9 mouse cellular contexts compared by ENCODE assay signal in the genomic region with DNA sequence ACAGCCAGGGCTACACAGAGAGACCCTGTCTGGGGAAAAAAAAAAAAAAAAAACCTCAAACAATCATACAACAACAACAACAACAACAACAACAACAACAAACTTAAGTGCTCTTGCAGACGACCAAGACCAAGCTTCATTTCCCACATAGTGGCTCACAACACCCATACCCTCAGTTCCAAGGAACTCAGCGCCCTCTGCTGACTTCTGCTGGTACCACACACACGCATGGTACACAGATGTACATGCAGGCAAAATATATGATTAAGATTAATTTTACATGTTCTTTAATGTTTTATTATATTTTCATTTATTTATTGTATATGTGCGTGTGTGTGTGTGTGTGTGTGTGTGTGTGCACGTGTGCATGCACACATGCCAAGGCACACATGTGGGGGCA. TPM values are rescaled to one million over a fixed set of nuclear protein-coding genes. Genes with fewer than 3 reads are reported as not detected.
A peak's percentile ranks its signal among the peaks of the same experiment; 100 is the strongest.
DNase-seq lines count a peak whose midpoint lies in the region; ATAC-seq and TF ChIP-seq lines count a peak whose summit lies in the region.
"Had no signal": no experiment of that assay in that cellular context is flagged by ENCODE, and none has a peak within 500 bp of the region (broad histone marks: within the 10 kb centered on the region; RNA-seq: fewer than 3 reads in every experiment).

No protein-coding gene starts in this region.

- H3K36me3 ChIP-seq in intestine, postnatal 0 days (ENCODE audit: control insufficient read depth, insufficient read depth), result peaks cover 31% of the 10 kb centered on the region
- no peaks in the 10 kb centered on the region for H3K36me3 ChIP-seq in intestine, embryonic 16.5 days (ENCODE audit: control insufficient read depth, insufficient read depth, low read length)
- H3K36me3 ChIP-seq in E14TG2a.4 (ENCODE audit: insufficient read depth, low read length), result peaks cover 6% of the 10 kb centered on the region
- H3K36me3 ChIP-seq in splenic B cell, adult 2 months (ENCODE audit: control insufficient read depth, insufficient read depth, low read length, poor library complexity, severe bottlenecking), result peaks cover 10% of the 10 kb centered on the region

- no peak for ATAC-seq in intestine, postnatal 0 days
- ATAC-seq in intestine, embryonic 16.5 days, result no peak
- ATAC-seq in granulocyte monocyte progenitor cell, adult 5-6 weeks (replicated peaks; ENCODE audit: poor library complexity, severe bottlenecking), result peak; percentile 84

- no peaks in the 10 kb centered on the region for H3K4me1 ChIP-seq in intestine, postnatal 0 days (replicated peaks; ENCODE audit: control insufficient read depth, insufficient read depth, low read length)
- no peaks in the 10 kb centered on the region for H3K4me1 ChIP-seq in intestine, embryonic 16.5 days (ENCODE audit: control insufficient read depth, insufficient read depth, low read length)
- H3K4me1 ChIP-seq in E14TG2a.4 (replicated peaks; ENCODE audit: low read depth, low read length), result peaks cover 52% of the 10 kb centered on the region

- no peak overlapping the region for H3K27ac ChIP-seq in intestine, postnatal 0 days (ENCODE audit: low read depth, low read length)
- no peak overlapping the region for H3K27ac ChIP-seq in intestine, embryonic 16.5 days (ENCODE audit: low read length)
- H3K27ac ChIP-seq: lung, embryonic 15.5 days had no signal

- no peaks in the 10 kb centered on the region for H3K9me3 ChIP-seq in intestine, postnatal 0 days (ENCODE audit: control insufficient read depth)
- no peaks in the 10 kb centered on the region for H3K9me3 ChIP-seq in intestine, embryonic 16.5 days (ENCODE audit: control insufficient read depth, low read length)
- no peaks in the 10 kb centered on the region for H3K9me3 ChIP-seq in E14TG2a.4 (ENCODE audit: low read length)
- H3K9me3 ChIP-seq: lung, embryonic 15.5 days had no signal

- no peak overlapping the region for H3K4me3 ChIP-seq in intestine, postnatal 0 days (ENCODE audit: low read depth, low read length)
- H3K4me3 ChIP-seq in intestine, embryonic 16.5 days (ENCODE audit: low read length), result no peak overlapping the region
- H3K4me3 ChIP-seq in E14TG2a.4 (replicated peaks; ENCODE audit: low read length), result no peak overlapping the region
- H3K4me3 ChIP-seq: lung, embryonic 15.5 days had no signal

- peak; percentile 69 for TF ChIP-seq CTCF in intestine, postnatal 0 days (IDR thresholded peaks at IDR 0.05; ENCODE audit: low read depth)
- TF ChIP-seq CTCF in E14TG2a.4 (conservative IDR thresholded peaks at IDR 0.05; ENCODE audit: low read length), result peak; percentile 94

- H3K27me3 ChIP-seq in intestine, postnatal 0 days (replicated peaks; ENCODE audit: control insufficient read depth, insufficient read depth, low read length), result no peaks in the 10 kb centered on the region
- H3K27me3 ChIP-seq in intestine, embryonic 16.5 days (replicated peaks; ENCODE audit: control insufficient read depth, insufficient read depth, low read length), result no peaks in the 10 kb centered on the region
- no peaks in the 10 kb centered on the region for H3K27me3 ChIP-seq in E14TG2a.4 (ENCODE audit: insufficient read depth, low read length)
- no peaks in the 10 kb centered on the region for H3K27me3 ChIP-seq in splenic B cell, adult 2 months (ENCODE audit: control insufficient read depth, insufficient read depth, low read length, poor library complexity, severe bottlenecking)
- H3K27me3 ChIP-seq: lung, embryonic 15.5 days had no signal

- no peak overlapping the region for H3K9ac ChIP-seq in intestine, postnatal 0 days (ENCODE audit: low read depth, low read length)
- H3K9ac ChIP-seq in intestine, embryonic 16.5 days (ENCODE audit: low read depth, low read length), result no peak overlapping the region
- H3K9ac ChIP-seq: lung, embryonic 15.5 days had no signal

- no peak overlapping the region for H3K4me2 ChIP-seq in intestine, postnatal 0 days (replicated peaks; ENCODE audit: low read depth)
- no peak overlapping the region for H3K4me2 ChIP-seq in intestine, embryonic 16.5 days (ENCODE audit: low read depth, low read length)
- H3K4me2 ChIP-seq: lung, embryonic 15.5 days had no signal

- peak; percentile 77 for DNase-seq in A20 (ENCODE audit: low read depth, low spot score)
- DNase-seq in splenic B cell, adult 2 months (ENCODE audit: low read depth, low spot score), result peak; percentile 47
- DNase-seq in urinary bladder, postnatal 14 days (ENCODE audit: low spot score), result no peak

- 82% methylated on average over 5 of the region's 5 CpGs for WGBS in intestine, postnatal 0 days
- 78% methylated on average over 5 of the region's 5 CpGs for WGBS in intestine, embryonic 16.5 days

RNA-seq across cellular contexts. Expression of a gene that starts 16.7 kb away (rescaled TPM):
- polyA plus RNA-seq in intestine, postnatal 0 days (2015; fragmentation: Nextera tagmentation; extraction: Ambion mirVana), result 5.5 and 5.9 TPM in 2 replicates
- polyA plus RNA-seq in intestine, embryonic 16.5 days (2015; fragmentation: Nextera tagmentation; extraction: Ambion mirVana), result 5.8 and 9.5 TPM in 2 replicates
- total RNA-seq in granulocyte monocyte progenitor cell, adult 5-6 weeks (2014; fragmentation: Nextera tagmentation), result 32.0 and 45.2 TPM in 2 replicates
- total RNA-seq in granulocyte monocyte progenitor cell, adult 5-6 weeks (2017), result 7.5 and 9.9 TPM in 2 replicates

RNA-seq across cellular contexts. Expression of a gene that starts 17.1 kb away (rescaled TPM):
- polyA plus RNA-seq in intestine, postnatal 0 days (2015; fragmentation: Nextera tagmentation; extraction: Ambion mirVana), result 62.5 and 66.6 TPM in 2 replicates
- polyA plus RNA-seq in intestine, embryonic 16.5 days (2015; fragmentation: Nextera tagmentation; extraction: Ambion mirVana), result 41.2 and 41.9 TPM in 2 replicates
- 8.4 and 15.5 TPM in 2 replicates for total RNA-seq in granulocyte monocyte progenitor cell, adult 5-6 weeks (2014; fragmentation: Nextera tagmentation)
- 11.5 and 15.2 TPM in 2 replicates for total RNA-seq in granulocyte monocyte progenitor cell, adult 5-6 weeks (2017)

RNA-seq across cellular contexts. Expression of a gene that starts 26.7 kb away (rescaled TPM):
- 0.17 and 0.44 TPM in 2 replicates for polyA plus RNA-seq in intestine, postnatal 0 days (2015; fragmentation: Nextera tagmentation; extraction: Ambion mirVana)
- polyA plus RNA-seq in intestine, embryonic 16.5 days (2015; fragmentation: Nextera tagmentation; extraction: Ambion mirVana), result 0.53 and 0.55 TPM in 2 replicates
- total RNA-seq in granulocyte monocyte progenitor cell, adult 5-6 weeks (2014; fragmentation: Nextera tagmentation), result 1.2 and 1.7 TPM in 2 replicates
- total RNA-seq in granulocyte monocyte progenitor cell, adult 5-6 weeks (2017), result 0.77 and 1.3 TPM in 2 replicates

RNA-seq across cellular contexts. Expression of a gene that starts 26.8 kb away (rescaled TPM):
- 0.26 TPM in 1 of 2 replicates, not detected in the other for polyA plus RNA-seq in intestine, postnatal 0 days (2015; fragmentation: Nextera tagmentation; extraction: Ambion mirVana)
- polyA plus RNA-seq in intestine, embryonic 16.5 days (2015; fragmentation: Nextera tagmentation; extraction: Ambion mirVana), result not detected in 2 replicates
- total RNA-seq in granulocyte monocyte progenitor cell, adult 5-6 weeks (2014; fragmentation: Nextera tagmentation), result not detected in 2 replicates
- total RNA-seq in granulocyte monocyte progenitor cell, adult 5-6 weeks (2017), result 0.52 TPM in 1 of 2 replicates, not detected in the other
- polyA plus RNA-seq: lung, embryonic 15.5 days; stomach, embryonic 14.5 days had no signal

RNA-seq across cellular contexts. Expression of a gene that starts 27.7 kb away (rescaled TPM):
- polyA plus RNA-seq in intestine, postnatal 0 days (2015; fragmentation: Nextera tagmentation; extraction: Ambion mirVana), result 0.29 and 0.58 TPM in 2 replicates
- 1.4 and 1.6 TPM in 2 replicates for polyA plus RNA-seq in intestine, embryonic 16.5 days (2015; fragmentation: Nextera tagmentation; extraction: Ambion mirVana)
- 1.8 and 7.0 TPM in 2 replicates for total RNA-seq in granulocyte monocyte progenitor cell, adult 5-6 weeks (2014; fragmentation: Nextera tagmentation)
- 2.4 TPM in 1 of 2 replicates, not detected in the other for total RNA-seq in granulocyte monocyte progenitor cell, adult 5-6 weeks (2017)
